Mouse (Mus musculus): ENCODE results near the gene Cetn2. TPM values are rescaled to one million over a fixed set of nuclear protein-coding genes. Genes with fewer than 3 reads are reported as not detected.

The Cetn2 gene
- polyA plus RNA-seq, 1 experiment from 2014 or later, result 121 TPM

GRCm38 (mm10) chrX:72921391-72921790, 3.2 kb upstream of the Cetn2 start:
- Histone ChIP-seq H3K27me3 (ENCODE audit: insufficient read depth, low read length) (no peaks in the 10 kb centered on the region), H3K4me2 (ENCODE audit: low read length) (no peak overlapping the region), H3K9ac (ENCODE audit: low read depth, low read length) (no peak overlapping the region), H3K4me1 (replicated peaks; ENCODE audit: insufficient read depth, low read length) (no peaks in the 10 kb centered on the region), H3K27ac (no peak overlapping the region), H3K9me3 (replicated peaks; ENCODE audit: low read length) (no peaks in the 10 kb centered on the region), H3K36me3 (ENCODE audit: insufficient read depth, low read length) (no peaks in the 10 kb centered on the region), H3K4me3 (replicated peaks; ENCODE audit: low read depth, low read length) (no peak overlapping the region)
- DNase-seq (ENCODE audit: low spot score) (no peak), ATAC-seq (replicated peaks; ENCODE audit: low FRiP score, low read depth) (no peak)
- no peak for TF ChIP-seq CTCF (IDR thresholded peaks at IDR 0.05; ENCODE audit: low read depth)
- 72% methylated on average over 2 of the region's 2 CpGs for WGBS

- peak overlapping the region; percentile 63 for H3K4me2 ChIP-seq (ENCODE audit: low read length)
- no peaks in the 10 kb centered on the region for H3K36me3 ChIP-seq (ENCODE audit: insufficient read depth, low read length)
- 22% methylated on average over 6 of the region's 6 CpGs for WGBS
- H3K9me3 ChIP-seq (replicated peaks; ENCODE audit: low read length), result no peaks in the 10 kb centered on the region
- no peak for ATAC-seq (replicated peaks; ENCODE audit: low FRiP score, low read depth)
- no peaks in the 10 kb centered on the region for H3K27me3 ChIP-seq (ENCODE audit: insufficient read depth, low read length)
- peak overlapping the region; percentile 38; the same call in 1 of the 2 replicates for H3K9ac ChIP-seq (ENCODE audit: low read depth, low read length)
- H3K4me3 ChIP-seq (replicated peaks; ENCODE audit: low read depth, low read length), result peak overlapping the region; percentile 44
- no peaks in the 10 kb centered on the region for H3K4me1 ChIP-seq (replicated peaks; ENCODE audit: insufficient read depth, low read length)
- H3K27ac ChIP-seq, result no peak overlapping the region
- no peak for DNase-seq (ENCODE audit: low spot score)
- TF ChIP-seq CTCF (IDR thresholded peaks at IDR 0.05; ENCODE audit: low read depth), result no peak
These were observed 460 bp upstream of the Cetn2 start for GRCm38 (mm10) chrX:72918682-72919059.

- ATAC-seq (replicated peaks; ENCODE audit: low FRiP score, low read depth) (no peak), DNase-seq (ENCODE audit: low spot score) (no peak)
- Histone ChIP-seq H3K36me3 (ENCODE audit: insufficient read depth, low read length) (no peaks in the 10 kb centered on the region), H3K27ac (no peak overlapping the region), H3K4me2 (ENCODE audit: low read length) (no peak overlapping the region), H3K9me3 (replicated peaks; ENCODE audit: low read length) (no peaks in the 10 kb centered on the region), H3K9ac (ENCODE audit: low read depth, low read length) (no peak overlapping the region), H3K4me3 (replicated peaks; ENCODE audit: low read depth, low read length) (no peak overlapping the region), H3K4me1 (replicated peaks; ENCODE audit: insufficient read depth, low read length) (no peaks in the 10 kb centered on the region), H3K27me3 (ENCODE audit: insufficient read depth, low read length) (no peaks in the 10 kb centered on the region)
- no peak for TF ChIP-seq CTCF (IDR thresholded peaks at IDR 0.05; ENCODE audit: low read depth)
- 76% methylated on average over 1 of the region's 1 CpGs for WGBS
These were observed 6.6 kb downstream of the Cetn2 start for GRCm38 (mm10) chrX:72911611-72912010.

GRCm38 (mm10) chrX:72908404-72908741, 9.8 kb downstream of the Cetn2 start:
- H3K36me3 ChIP-seq (ENCODE audit: insufficient read depth, low read length), result no peaks in the 10 kb centered on the region
- no peaks in the 10 kb centered on the region for H3K4me1 ChIP-seq (replicated peaks; ENCODE audit: insufficient read depth, low read length)
- peak; percentile 61 for TF ChIP-seq CTCF (IDR thresholded peaks at IDR 0.05; ENCODE audit: low read depth)
- no peak overlapping the region for H3K4me3 ChIP-seq (replicated peaks; ENCODE audit: low read depth, low read length)
- 9% methylated on average over 2 of the region's 2 CpGs for WGBS
- DNase-seq (ENCODE audit: low spot score) (peak; percentile 73), ATAC-seq (replicated peaks; ENCODE audit: low FRiP score, low read depth) (peak; percentile 69; the same call in 1 of the 2 replicates)
- no peaks in the 10 kb centered on the region for H3K9me3 ChIP-seq (replicated peaks; ENCODE audit: low read length)
- H3K27ac ChIP-seq, result no peak overlapping the region
- H3K4me2 ChIP-seq (ENCODE audit: low read length), result no peak overlapping the region
- H3K9ac ChIP-seq (ENCODE audit: low read depth, low read length), result no peak overlapping the region
- no peaks in the 10 kb centered on the region for H3K27me3 ChIP-seq (ENCODE audit: insufficient read depth, low read length)

GRCm38 (mm10) chrX:72907619-72908403, 10.4 kb downstream of the Cetn2 start:
- H3K4me1 ChIP-seq (replicated peaks; ENCODE audit: insufficient read depth, low read length), result no peaks in the 10 kb centered on the region
- H3K27ac ChIP-seq, result no peak overlapping the region
- H3K27me3 ChIP-seq (ENCODE audit: insufficient read depth, low read length), result no peaks in the 10 kb centered on the region
- H3K9ac ChIP-seq (ENCODE audit: low read depth, low read length), result no peak overlapping the region
- DNase-seq (ENCODE audit: low spot score) (no peak), ATAC-seq (replicated peaks; ENCODE audit: low FRiP score, low read depth) (peak; percentile 54; the same call in 1 of the 2 replicates)
- 80% methylated on average over 6 of the region's 6 CpGs for WGBS
- no peaks in the 10 kb centered on the region for H3K36me3 ChIP-seq (ENCODE audit: insufficient read depth, low read length)
- no peak overlapping the region for H3K4me2 ChIP-seq (ENCODE audit: low read length)
- no peak for TF ChIP-seq CTCF (IDR thresholded peaks at IDR 0.05; ENCODE audit: low read depth)
- no peaks in the 10 kb centered on the region for H3K9me3 ChIP-seq (replicated peaks; ENCODE audit: low read length)
- no peak overlapping the region for H3K4me3 ChIP-seq (replicated peaks; ENCODE audit: low read depth, low read length)

GRCm38 (mm10) chrX:72902530-72902929, 15.7 kb downstream of the Cetn2 start:
- WGBS, result 60% methylated on average over 1 of the region's 1 CpGs
- H3K4me2 ChIP-seq (ENCODE audit: low read length), result no peak overlapping the region
- H3K4me3 ChIP-seq (replicated peaks; ENCODE audit: low read depth, low read length), result no peak overlapping the region
- H3K36me3 ChIP-seq (ENCODE audit: insufficient read depth, low read length), result no peaks in the 10 kb centered on the region
- DNase-seq (ENCODE audit: low spot score) (no peak), ATAC-seq (replicated peaks; ENCODE audit: low FRiP score, low read depth) (no peak)
- no peaks in the 10 kb centered on the region for H3K4me1 ChIP-seq (replicated peaks; ENCODE audit: insufficient read depth, low read length)
- no peak overlapping the region for H3K27ac ChIP-seq
- TF ChIP-seq CTCF (IDR thresholded peaks at IDR 0.05; ENCODE audit: low read depth), result peak; percentile 46; the same call in 1 of the 2 replicates
- no peak overlapping the region for H3K9ac ChIP-seq (ENCODE audit: low read depth, low read length)
- H3K9me3 ChIP-seq (replicated peaks; ENCODE audit: low read length), result no peaks in the 10 kb centered on the region
- no peaks in the 10 kb centered on the region for H3K27me3 ChIP-seq (ENCODE audit: insufficient read depth, low read length)

Data from kidney, postnatal 0 days (tissue).